Mouse (Mus musculus) gastrocnemius, postnatal 14 days (tissue): ENCODE data around the gene Gan. TPM values are rescaled to one million over a fixed set of nuclear protein-coding genes. Genes with fewer than 3 reads are reported as not detected.

ENCODE experiments used
- DNase-seq: peaks from one replicate; pipeline ENCODE4 v3.0.0; 2021; ENCODE audit warnings: mixed read lengths
- intact Hi-C: fragments of 180-260 bp; cut with DNase I; formaldehyde crosslinking; loops from one replicate; pipeline ENCODE4 v1.15.1; 2025; ENCODE audit warnings: low total_unique reads
- total RNA-seq, 2 experiments: library from RNA; stranded (reverse); gene quantifications; 2 replicates each; pipeline ENCODE4 v1.2.3; 2021

Gene Gan
- total RNA-seq, 2 experiments from 2014 or later, result 4.1 to 4.6 TPM

GRCm38 (mm10) chr8:117241848-117242247, 83.9 kb downstream of the Gan start:
- intact Hi-C loops, result no loop called here
- DNase-seq, result no peak

- no peak for DNase-seq
- intact Hi-C loops, result no loop called here
These were observed 84.4 kb downstream of the Gan start for GRCm38 (mm10) chr8:117242286-117242685.

GRCm38 (mm10) chr8:117244601-117245000, 86.7 kb downstream of the Gan start:
- no peak for DNase-seq
- intact Hi-C loops, result no loop called here

- DNase-seq, result no peak
- intact Hi-C loops, result no loop called here
These were observed 90.4 kb downstream of the Gan start for GRCm38 (mm10) chr8:117248341-117248740.

GRCm38 (mm10) chr8:117251086-117251681, 93.2 kb downstream of the Gan start:
- intact Hi-C loops, result no loop called here
- DNase-seq, result no peak

- intact Hi-C loops, result no loop called here
- no peak for DNase-seq
These were observed 94.7 kb downstream of the Gan start for GRCm38 (mm10) chr8:117252650-117253049.

- intact Hi-C loops, result no loop called here
These were observed 95.7 kb downstream of the Gan start for GRCm38 (mm10) chr8:117253390-117254269.

GRCm38 (mm10) chr8:117254496-117254895, 96.6 kb downstream of the Gan start:
- intact Hi-C loops, result no loop called here

More at GRCm38 (mm10) chr8:117253390-117254269, 95.7 kb downstream of the Gan start:
- no peak for DNase-seq

GRCm38 (mm10) chr8:117256292-117256938, 98.5 kb downstream of the Gan start:
- intact Hi-C loops, result no loop called here
- peak; percentile 96 for DNase-seq

More at GRCm38 (mm10) chr8:117254496-117254895, 96.6 kb downstream of the Gan start:
- no peak for DNase-seq

GRCm38 (mm10) chr8:117257029-117257820, 99.3 kb downstream of the Gan start, which contains the start of gene Cmip:
Gene Cmip (plus strand): TSS chr8:117257064.
- intact Hi-C loops, result no loop called here

GRCm38 (mm10) chr8:117257821-117258575, 100.1 kb downstream of the Gan start:
- peak; percentile 11 for DNase-seq
- intact Hi-C loops, result no loop called here

More at GRCm38 (mm10) chr8:117257029-117257820, 99.3 kb downstream of the Gan start, which contains the start of gene Cmip:
- DNase-seq, result peak; percentile 38

GRCm38 (mm10) chr8:117258576-117259040, 100.7 kb downstream of the Gan start:
- intact Hi-C loops, result no loop called here
- no peak for DNase-seq

GRCm38 (mm10) chr8:117259431-117260001, 101.6 kb downstream of the Gan start:
- intact Hi-C loops, result no loop called here
- no peak for DNase-seq

- no peak for DNase-seq
- intact Hi-C loops, result no loop called here
These were observed 102.4 kb downstream of the Gan start for GRCm38 (mm10) chr8:117260234-117260929.

- intact Hi-C loops, result no loop called here
- DNase-seq, result no peak
These were observed 103.1 kb downstream of the Gan start for GRCm38 (mm10) chr8:117260930-117261475.

- DNase-seq, result no peak
- intact Hi-C loops, result no loop called here
These were observed 103.8 kb downstream of the Gan start for GRCm38 (mm10) chr8:117261702-117262101.

GRCm38 (mm10) chr8:117262685-117263084, 104.8 kb downstream of the Gan start:
- no peak for DNase-seq
- intact Hi-C loops, result no loop called here
